Mouse (Mus musculus) bone marrow, adult 2 months (tissue): ENCODE results near the gene Esrrg.

ENCODE experiments used
- CTCF ChIP-seq: fragments of 200-500 bp; IDR thresholded peaks from 2 replicates; pipeline ENCODE4 v1.5.1; 2011; ENCODE audit warnings: low read length, control low read depth; ENCODE audit not compliant: control insufficient read depth, insufficient read depth
- POLR2A ChIP-seq: fragments of 200-500 bp; IDR thresholded peaks from 2 replicates; pipeline ENCODE4 v1.6.1; 2011; ENCODE audit warnings: low read depth, mild to moderate bottlenecking, control low read depth, low read length, borderline replicate concordance; ENCODE audit not compliant: control insufficient read depth

GRCm38 (mm10) chr1:187731171-187731570 lies 122.6 kb downstream of the Esrrg start:
- TF ChIP-seq POLR2A (no peak), CTCF (no peak)
